Mouse (Mus musculus): ENCODE data around the gene Cyp1a2. TPM values are rescaled to one million over a fixed set of nuclear protein-coding genes. Genes with fewer than 3 reads are reported as not detected.

The Cyp1a2 gene
- polyA plus RNA-seq (2014; fragmentation: Nextera tagmentation; extraction: Ambion mirVana): not detected in 2 replicates

GRCm38 (mm10) chr9:57683520-57683919 is at the start of gene Cyp1a2:
Gene Cyp1a2, minus strand, starts transcription at chr9:57683703.
- no peak for ATAC-seq (ENCODE audit: insufficient number of reproducible peaks, low FRiP score, low TSS enrichment, low read depth)

DNA sequence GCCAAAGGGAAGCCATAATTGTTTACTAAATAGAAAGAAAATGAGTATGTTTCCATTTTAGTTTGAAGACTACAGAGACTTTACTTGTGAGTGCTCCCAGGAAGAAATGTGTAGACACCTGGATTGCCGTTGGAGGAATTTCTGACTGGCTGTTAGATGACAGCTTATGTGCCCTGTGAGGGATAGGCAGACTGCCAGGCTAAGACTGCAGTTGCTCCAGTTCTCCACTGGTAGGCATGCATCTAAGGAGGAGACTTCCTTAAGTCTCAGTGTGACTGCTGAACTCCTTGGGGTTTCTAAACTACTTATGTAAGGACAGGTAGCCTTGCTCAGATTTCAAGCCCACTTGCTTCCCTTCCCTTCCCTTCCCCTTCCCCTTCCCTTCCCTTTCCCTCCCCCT is 44.8 kb upstream of the Cyp1a2 start:
- ATAC-seq (ENCODE audit: insufficient number of reproducible peaks, low FRiP score, low TSS enrichment, low read depth) (no peak), DNase-seq (ENCODE audit: low spot score) (no peak)
- no peak overlapping the region for H3K4me3 ChIP-seq (ENCODE audit: low read depth, low read length)
- H3K27me3 ChIP-seq (ENCODE audit: control insufficient read depth, insufficient read depth, low read length): no peaks in the 10 kb centered on the region
- no peak overlapping the region for H3K4me2 ChIP-seq (ENCODE audit: low read depth, severe bottlenecking)
- peaks cover 6% of the 10 kb centered on the region for H3K36me3 ChIP-seq (ENCODE audit: control insufficient read depth, insufficient read depth, low read length)
- no peaks in the 10 kb centered on the region for H3K9me3 ChIP-seq (ENCODE audit: control insufficient read depth, low read length)
- no peak overlapping the region for H3K9ac ChIP-seq (ENCODE audit: low read length)
- WGBS: 100% methylated on average over 1 of the region's 1 CpGs
- H3K4me1 ChIP-seq (ENCODE audit: control insufficient read depth, insufficient read depth, low read length): no peaks in the 10 kb centered on the region
- H3K27ac ChIP-seq (replicated peaks; ENCODE audit: low read depth, low read length): no peak overlapping the region

More at GRCm38 (mm10) chr9:57683520-57683919, at the start of gene Cyp1a2:
- no peak within 1 kb of the TSS for H3K4me2 ChIP-seq (ENCODE audit: low read depth, severe bottlenecking)
- no peak within 1 kb of the TSS for H3K27ac ChIP-seq (replicated peaks; ENCODE audit: low read depth, low read length)
- H3K27me3 ChIP-seq (ENCODE audit: control insufficient read depth, insufficient read depth, low read length): no peaks in the 10 kb centered on the region
- H3K36me3 ChIP-seq (ENCODE audit: control insufficient read depth, insufficient read depth, low read length): no peaks in the 10 kb centered on the region
- H3K9me3 ChIP-seq (ENCODE audit: control insufficient read depth, low read length): no peaks in the 10 kb centered on the region
- H3K9ac ChIP-seq (ENCODE audit: low read length): no peak within 1 kb of the TSS
- WGBS: 76% methylated on average over 5 of the region's 5 CpGs
- no peak for DNase-seq (ENCODE audit: low spot score)
- no peaks in the 10 kb centered on the region for H3K4me1 ChIP-seq (ENCODE audit: control insufficient read depth, insufficient read depth, low read length)
- H3K4me3 ChIP-seq (ENCODE audit: low read depth, low read length): no peak within 1 kb of the TSS

GRCm38 (mm10) chr9:57724701-57725100 is 41.2 kb upstream of the Cyp1a2 start:
- Histone ChIP-seq H3K4me3 (ENCODE audit: low read depth, low read length) (no peak overlapping the region), H3K9ac (ENCODE audit: low read length) (no peak overlapping the region), H3K27ac (replicated peaks; ENCODE audit: low read depth, low read length) (no peak overlapping the region), H3K4me1 (ENCODE audit: control insufficient read depth, insufficient read depth, low read length) (no peaks in the 10 kb centered on the region), H3K9me3 (ENCODE audit: control insufficient read depth, low read length) (no peaks in the 10 kb centered on the region), H3K4me2 (ENCODE audit: low read depth, severe bottlenecking) (no peak overlapping the region), H3K27me3 (ENCODE audit: control insufficient read depth, insufficient read depth, low read length) (no peaks in the 10 kb centered on the region), H3K36me3 (ENCODE audit: control insufficient read depth, insufficient read depth, low read length) (peaks cover 8% of the 10 kb centered on the region)
- ATAC-seq (ENCODE audit: insufficient number of reproducible peaks, low FRiP score, low TSS enrichment, low read depth) (no peak), DNase-seq (ENCODE audit: low spot score) (no peak)
- 92% methylated on average over 3 of the region's 3 CpGs for WGBS

DNA sequence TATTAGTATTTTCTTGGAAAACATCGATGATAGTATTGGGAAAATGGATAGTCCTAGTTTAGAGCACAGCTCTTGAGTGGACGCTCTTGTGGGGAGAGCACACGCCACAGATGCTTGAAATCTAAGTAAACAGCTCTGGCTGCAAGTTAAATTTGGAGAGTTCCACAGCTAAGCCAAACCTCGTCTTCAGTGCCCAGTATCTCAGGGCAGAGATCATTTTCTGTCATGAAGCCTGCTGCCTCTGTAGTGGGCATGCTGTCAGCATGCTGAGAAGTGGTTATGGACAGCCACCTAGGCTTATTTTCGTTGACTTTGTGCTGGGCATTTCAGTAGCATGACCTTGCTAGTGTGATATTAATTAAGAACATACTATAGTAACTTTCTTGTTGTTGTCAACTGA is 40.3 kb upstream of the Cyp1a2 start:
- H3K36me3 ChIP-seq (ENCODE audit: control insufficient read depth, insufficient read depth, low read length): peaks cover 8% of the 10 kb centered on the region
- H3K27ac ChIP-seq (replicated peaks; ENCODE audit: low read depth, low read length): no peak overlapping the region
- H3K4me1 ChIP-seq (ENCODE audit: control insufficient read depth, insufficient read depth, low read length): no peaks in the 10 kb centered on the region
- H3K4me2 ChIP-seq (ENCODE audit: low read depth, severe bottlenecking): no peak overlapping the region
- no peaks in the 10 kb centered on the region for H3K9me3 ChIP-seq (ENCODE audit: control insufficient read depth, low read length)
- H3K9ac ChIP-seq (ENCODE audit: low read length): no peak overlapping the region
- ATAC-seq (ENCODE audit: insufficient number of reproducible peaks, low FRiP score, low TSS enrichment, low read depth) (no peak), DNase-seq (ENCODE audit: low spot score) (no peak)
- no peak overlapping the region for H3K4me3 ChIP-seq (ENCODE audit: low read depth, low read length)
- WGBS: 89% methylated on average over 5 of the region's 5 CpGs
- H3K27me3 ChIP-seq (ENCODE audit: control insufficient read depth, insufficient read depth, low read length): no peaks in the 10 kb centered on the region

- DNase-seq (ENCODE audit: low spot score) (no peak), ATAC-seq (ENCODE audit: insufficient number of reproducible peaks, low FRiP score, low TSS enrichment, low read depth) (no peak)
- Histone ChIP-seq H3K27ac (replicated peaks; ENCODE audit: low read depth, low read length) (no peak overlapping the region), H3K27me3 (ENCODE audit: control insufficient read depth, insufficient read depth, low read length) (no peaks in the 10 kb centered on the region), H3K4me2 (ENCODE audit: low read depth, severe bottlenecking) (no peak overlapping the region), H3K9me3 (ENCODE audit: control insufficient read depth, low read length) (no peaks in the 10 kb centered on the region), H3K9ac (ENCODE audit: low read length) (no peak overlapping the region), H3K36me3 (ENCODE audit: control insufficient read depth, insufficient read depth, low read length) (peaks cover 10% of the 10 kb centered on the region), H3K4me1 (ENCODE audit: control insufficient read depth, insufficient read depth, low read length) (no peaks in the 10 kb centered on the region), H3K4me3 (ENCODE audit: low read depth, low read length) (no peak overlapping the region)
- 78% methylated on average over 5 of the region's 5 CpGs for WGBS
Observed at GRCm38 (mm10) chr9:57723315-57723715, 39.8 kb upstream of the Cyp1a2 start.

GRCm38 (mm10) chr9:57722371-57722770 is 38.9 kb upstream of the Cyp1a2 start:
- H3K27ac ChIP-seq (replicated peaks; ENCODE audit: low read depth, low read length): no peak overlapping the region
- H3K27me3 ChIP-seq (ENCODE audit: control insufficient read depth, insufficient read depth, low read length): no peaks in the 10 kb centered on the region
- 92% methylated on average over 1 of the region's 1 CpGs for WGBS
- H3K36me3 ChIP-seq (ENCODE audit: control insufficient read depth, insufficient read depth, low read length): peaks cover 13% of the 10 kb centered on the region
- H3K4me1 ChIP-seq (ENCODE audit: control insufficient read depth, insufficient read depth, low read length): no peaks in the 10 kb centered on the region
- DNase-seq (ENCODE audit: low spot score): no peak
- H3K4me2 ChIP-seq (ENCODE audit: low read depth, severe bottlenecking): no peak overlapping the region
- H3K4me3 ChIP-seq (ENCODE audit: low read depth, low read length): no peak overlapping the region
- no peaks in the 10 kb centered on the region for H3K9me3 ChIP-seq (ENCODE audit: control insufficient read depth, low read length)
- no peak overlapping the region for H3K9ac ChIP-seq (ENCODE audit: low read length)
- ATAC-seq (ENCODE audit: insufficient number of reproducible peaks, low FRiP score, low TSS enrichment, low read depth): no peak

DNA sequence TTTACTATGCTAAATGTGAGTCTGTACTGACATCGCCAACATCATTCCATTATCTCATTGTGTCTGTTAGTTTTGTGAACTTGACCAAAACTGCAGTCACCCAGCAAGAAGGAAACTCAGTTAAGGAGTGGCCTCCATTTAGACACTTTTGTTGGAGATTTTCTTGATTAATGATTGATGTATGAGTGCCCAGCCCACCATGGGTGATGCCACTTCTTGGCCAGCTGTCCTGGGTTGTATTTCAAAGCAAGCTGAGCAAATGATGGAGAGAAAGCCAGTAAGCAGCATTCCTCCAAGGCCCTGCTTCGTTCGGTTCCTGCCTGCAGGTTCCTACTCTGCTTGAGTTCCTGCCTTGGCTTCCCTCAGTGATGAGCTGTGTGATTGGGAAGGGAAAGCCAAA is 37.2 kb upstream of the Cyp1a2 start:
- no peak overlapping the region for H3K4me3 ChIP-seq (ENCODE audit: low read depth, low read length)
- H3K4me2 ChIP-seq (ENCODE audit: low read depth, severe bottlenecking): no peak overlapping the region
- 95% methylated on average over 3 of the region's 3 CpGs for WGBS
- H3K9ac ChIP-seq (ENCODE audit: low read length): no peak overlapping the region
- no peaks in the 10 kb centered on the region for H3K27me3 ChIP-seq (ENCODE audit: control insufficient read depth, insufficient read depth, low read length)
- DNase-seq (ENCODE audit: low spot score) (no peak), ATAC-seq (ENCODE audit: insufficient number of reproducible peaks, low FRiP score, low TSS enrichment, low read depth) (no peak)
- H3K9me3 ChIP-seq (ENCODE audit: control insufficient read depth, low read length): no peaks in the 10 kb centered on the region
- peaks cover 17% of the 10 kb centered on the region for H3K36me3 ChIP-seq (ENCODE audit: control insufficient read depth, insufficient read depth, low read length)
- H3K4me1 ChIP-seq (ENCODE audit: control insufficient read depth, insufficient read depth, low read length): no peaks in the 10 kb centered on the region
- no peak overlapping the region for H3K27ac ChIP-seq (replicated peaks; ENCODE audit: low read depth, low read length)

DNA sequence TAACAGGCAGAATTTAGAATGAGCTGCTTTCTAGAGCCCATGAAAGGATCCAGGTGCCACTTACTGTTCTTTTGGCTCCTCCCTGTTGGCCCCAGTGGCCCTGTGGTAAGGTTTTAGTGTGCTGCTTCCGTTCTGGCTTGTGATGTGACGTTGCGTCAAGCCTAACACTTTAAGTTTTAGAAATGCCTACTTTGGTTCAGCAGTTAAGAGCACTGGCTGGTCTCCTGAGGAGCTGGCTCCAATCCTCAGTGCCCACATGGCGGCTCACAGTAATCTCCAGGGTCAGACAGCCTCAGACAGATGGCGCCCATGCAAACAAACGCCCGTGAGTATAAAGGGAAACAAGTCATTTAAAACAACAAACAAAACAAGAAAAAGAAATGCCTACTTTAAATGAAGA is 34.9 kb upstream of the Cyp1a2 start:
- ATAC-seq (ENCODE audit: insufficient number of reproducible peaks, low FRiP score, low TSS enrichment, low read depth): no peak

GRCm38 (mm10) chr9:57712194-57712593 is 28.7 kb upstream of the Cyp1a2 start:
- H3K9ac ChIP-seq (ENCODE audit: low read length): no peak overlapping the region
- ATAC-seq (ENCODE audit: insufficient number of reproducible peaks, low FRiP score, low TSS enrichment, low read depth): no peak
- H3K27ac ChIP-seq (replicated peaks; ENCODE audit: low read depth, low read length): no peak overlapping the region
- no peak overlapping the region for H3K4me3 ChIP-seq (ENCODE audit: low read depth, low read length)
- 83% methylated on average over 2 of the region's 2 CpGs for WGBS
- H3K36me3 ChIP-seq (ENCODE audit: control insufficient read depth, insufficient read depth, low read length): peaks cover 12% of the 10 kb centered on the region; the same call in 1 of the 2 replicates
- H3K4me2 ChIP-seq (ENCODE audit: low read depth, severe bottlenecking): no peak overlapping the region
- H3K9me3 ChIP-seq (ENCODE audit: control insufficient read depth, low read length): no peaks in the 10 kb centered on the region
- peaks cover 6% of the 10 kb centered on the region; the same call in 1 of the 2 replicates for H3K4me1 ChIP-seq (ENCODE audit: control insufficient read depth, insufficient read depth, low read length)
- DNase-seq (ENCODE audit: low spot score): no peak
- H3K27me3 ChIP-seq (ENCODE audit: control insufficient read depth, insufficient read depth, low read length): no peaks in the 10 kb centered on the region

More for the DNA sequence above, 34.9 kb upstream of the Cyp1a2 start:
- no peaks in the 10 kb centered on the region for H3K9me3 ChIP-seq (ENCODE audit: control insufficient read depth, low read length)
- no peak overlapping the region for H3K4me3 ChIP-seq (ENCODE audit: low read depth, low read length)
- no peak overlapping the region for H3K4me2 ChIP-seq (ENCODE audit: low read depth, severe bottlenecking)
- H3K9ac ChIP-seq (ENCODE audit: low read length): no peak overlapping the region
- peaks cover 17% of the 10 kb centered on the region for H3K36me3 ChIP-seq (ENCODE audit: control insufficient read depth, insufficient read depth, low read length)
- H3K4me1 ChIP-seq (ENCODE audit: control insufficient read depth, insufficient read depth, low read length): no peaks in the 10 kb centered on the region
- no peaks in the 10 kb centered on the region for H3K27me3 ChIP-seq (ENCODE audit: control insufficient read depth, insufficient read depth, low read length)
- DNase-seq (ENCODE audit: low spot score): no peak
- WGBS: 91% methylated on average over 7 of the region's 7 CpGs
- no peak overlapping the region for H3K27ac ChIP-seq (replicated peaks; ENCODE audit: low read depth, low read length)

Data from limb, embryonic 11.5 days (tissue).